Mouse (Mus musculus): ENCODE data around the gene Gm525.
A peak's percentile ranks its signal among the peaks of the same experiment; 100 is the strongest.
"Not testable (repeated sequence)": the region's sequence is repeated elsewhere in the genome, so short reads cannot be mapped to it uniquely, and the experiment has no call there.

Gm525 gene

DNA sequence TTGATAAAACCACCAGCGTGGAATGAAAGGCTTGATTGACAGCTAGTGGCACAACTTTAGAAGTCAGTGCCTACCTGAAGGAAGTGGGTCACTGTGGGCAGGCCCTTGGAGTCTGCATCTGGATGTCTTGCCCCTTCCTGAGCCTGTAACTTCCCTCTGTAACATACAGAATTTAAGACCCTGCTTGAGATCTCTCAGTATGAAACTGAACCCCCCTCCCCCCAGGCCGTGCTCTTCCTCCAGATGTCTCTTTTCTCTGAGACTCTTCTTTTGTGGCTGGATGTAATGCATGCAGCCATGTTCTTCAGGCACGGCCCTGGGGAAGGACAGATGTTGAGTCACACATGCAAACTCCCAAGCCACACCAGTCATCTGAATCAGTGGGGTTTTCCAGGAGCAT is 21.7 kb downstream of the Gm525 start:
- ATAC-seq (ENCODE audit: low TSS enrichment), result no peak

DNA sequence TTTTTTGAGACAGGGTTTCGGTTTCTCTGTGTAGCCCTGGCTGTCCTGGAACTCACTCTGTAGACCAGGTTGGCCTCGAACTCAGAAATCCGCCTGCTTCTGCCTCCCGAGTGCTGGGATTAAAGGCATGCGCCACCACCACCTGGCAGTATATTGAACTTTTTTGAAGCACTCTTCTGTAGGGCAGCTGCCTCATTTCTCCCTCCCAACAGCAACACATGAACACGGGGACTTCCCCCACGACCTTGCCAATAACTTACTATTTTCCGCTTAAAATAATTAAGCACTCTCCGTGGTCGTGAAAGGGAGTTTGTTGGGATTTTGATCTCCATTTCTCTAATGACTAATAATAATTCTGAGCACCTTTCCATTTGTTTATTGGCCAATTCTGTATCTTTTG is 23.7 kb downstream of the Gm525 start:
- ATAC-seq (ENCODE audit: low TSS enrichment), result not testable (repeated sequence)

DNA sequence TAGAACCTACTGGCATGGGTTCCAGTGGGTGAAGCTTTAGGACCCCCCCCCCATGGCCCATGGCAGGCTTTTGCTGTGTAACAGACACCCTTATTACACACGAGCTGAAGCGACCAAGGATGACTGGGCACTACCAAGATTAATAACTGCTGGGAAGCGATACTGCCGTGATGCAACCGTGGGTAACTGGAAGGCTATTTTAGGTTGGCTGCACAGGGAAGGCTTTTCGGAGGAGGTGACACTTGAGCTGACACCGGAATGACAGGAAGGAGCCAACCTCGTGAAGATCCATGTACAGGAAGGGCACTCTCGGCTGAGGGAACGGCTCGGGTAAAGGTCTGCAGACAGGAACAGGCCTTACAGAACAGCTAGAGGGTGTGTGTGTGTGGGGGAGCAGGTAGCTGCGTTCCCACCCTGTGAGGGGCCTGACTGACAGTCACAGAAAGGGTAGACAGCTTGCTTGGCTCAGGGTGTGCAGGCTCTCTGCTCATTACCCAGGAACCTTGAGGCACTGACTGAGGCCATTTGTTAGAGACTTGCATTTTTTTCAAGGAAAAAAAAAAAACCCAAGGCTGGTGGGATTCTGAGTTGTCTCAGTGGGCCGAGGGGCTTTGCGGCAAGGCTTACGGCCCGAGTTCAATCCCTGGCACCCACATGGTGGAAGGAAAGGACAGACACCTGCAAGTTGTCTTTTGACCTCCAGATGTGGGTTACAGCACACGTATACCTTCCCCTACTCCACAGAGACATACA is 24.6 kb downstream of the Gm525 start:
- ATAC-seq (ENCODE audit: low TSS enrichment), result no peak

DNA sequence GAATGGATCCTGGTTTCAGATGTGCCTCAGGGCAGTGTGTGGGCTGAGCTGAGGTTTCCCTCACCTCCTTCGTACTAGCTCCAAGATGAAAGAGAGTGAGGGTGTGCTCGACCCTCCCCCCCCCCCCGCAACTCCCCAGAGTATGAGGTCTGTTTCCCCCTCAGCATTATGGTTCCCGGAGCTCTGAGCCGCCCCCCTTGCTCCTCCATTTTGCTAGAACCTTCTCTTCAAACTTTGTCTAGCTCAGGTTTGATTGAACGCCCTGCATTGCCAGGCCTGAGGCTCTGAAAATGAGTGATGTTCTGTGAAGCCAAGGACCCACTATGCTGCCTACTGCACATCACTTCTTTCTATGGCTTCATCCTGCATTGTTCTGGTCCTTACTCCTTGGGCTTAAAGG is 25.3 kb downstream of the Gm525 start:
- no peak for ATAC-seq (ENCODE audit: low TSS enrichment)

DNA sequence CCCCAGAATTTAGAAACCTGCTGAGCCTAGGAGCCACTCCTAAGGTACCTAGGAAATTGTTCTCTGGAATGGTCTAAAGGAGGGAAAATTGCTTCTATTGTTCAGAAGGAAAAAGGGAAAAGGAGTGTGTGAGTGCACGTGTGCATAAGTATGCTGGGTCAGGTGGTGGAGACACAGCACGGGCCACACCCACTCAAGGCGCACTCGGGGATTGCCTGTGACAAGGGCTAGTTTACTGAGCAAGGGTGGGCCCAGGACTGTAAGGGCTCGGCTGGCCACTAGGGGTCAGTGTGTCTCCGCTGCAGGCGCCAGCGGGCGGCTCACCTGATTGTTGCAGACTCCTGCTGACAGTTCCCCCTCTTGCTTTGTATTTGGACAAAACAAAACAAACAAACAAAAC is 26.8 kb downstream of the Gm525 start:
- peak; percentile 95 for ATAC-seq (ENCODE audit: low TSS enrichment)

DNA sequence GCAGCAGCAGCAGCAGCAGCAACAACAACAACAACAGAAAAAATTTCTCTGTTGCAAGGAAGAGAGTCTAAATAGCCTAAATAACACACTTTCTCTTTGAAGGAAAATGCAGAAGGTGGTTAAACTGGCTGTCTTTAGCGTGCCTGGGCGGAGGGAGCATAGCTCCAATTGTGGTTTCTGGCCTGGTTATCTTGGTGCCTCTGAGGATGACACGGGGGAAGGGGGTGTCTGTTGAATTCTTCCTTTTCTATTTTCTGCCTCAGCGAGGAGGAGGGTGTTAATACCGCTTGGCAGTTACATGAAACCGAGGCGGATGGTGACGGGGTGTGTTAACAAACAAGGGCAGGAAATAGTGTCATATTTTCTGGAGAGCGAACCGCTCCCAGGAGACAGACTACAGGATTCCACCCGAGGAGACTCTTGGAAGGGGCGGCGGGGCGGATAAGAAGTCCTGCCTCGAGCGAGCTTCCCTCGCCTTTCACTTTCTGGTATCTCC is 27.2 kb downstream of the Gm525 start:
- peak; percentile 94 for ATAC-seq (ENCODE audit: low TSS enrichment)

DNA sequence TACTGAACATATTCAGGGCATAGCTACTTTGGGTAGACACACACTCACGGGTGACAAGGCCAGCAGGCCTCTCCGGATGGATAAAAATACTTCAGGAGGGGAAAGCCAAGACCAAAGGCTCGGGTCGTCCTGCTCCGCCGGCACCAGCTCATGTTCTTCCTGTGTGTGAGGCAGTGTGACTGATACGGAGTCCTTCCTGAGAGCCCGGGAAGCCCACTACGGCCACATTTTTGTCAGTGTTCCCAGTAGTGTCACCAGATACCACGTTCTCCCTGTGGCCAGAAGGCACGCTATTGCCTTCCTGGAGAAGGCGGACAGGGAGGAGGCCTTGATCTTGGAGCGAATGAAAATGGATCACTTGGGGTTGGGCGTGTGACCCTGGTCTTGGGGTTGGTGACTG is 29.5 kb downstream of the Gm525 start:
- ATAC-seq (ENCODE audit: low TSS enrichment), result no peak

DNA sequence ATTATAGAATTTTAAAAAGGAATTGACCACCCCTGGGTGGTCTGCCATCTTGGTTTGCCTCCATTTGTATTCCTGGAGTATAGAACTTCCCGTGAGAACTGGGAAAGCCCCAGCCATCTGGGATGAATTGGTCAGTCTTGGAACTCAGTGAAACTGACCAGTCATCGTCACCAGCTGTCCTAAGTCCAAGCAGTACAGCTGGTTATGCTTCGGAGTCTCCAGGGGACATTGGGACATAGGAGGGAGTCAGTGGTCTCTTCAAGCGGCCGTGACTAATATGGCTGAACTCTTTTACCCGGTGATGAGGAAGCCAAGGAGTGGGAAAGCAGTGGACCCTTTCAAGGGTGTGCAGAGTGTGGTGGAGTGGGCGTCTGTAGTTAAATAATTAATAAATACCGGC is 31.6 kb downstream of the Gm525 start:
- ATAC-seq (ENCODE audit: low TSS enrichment), result no peak

DNA sequence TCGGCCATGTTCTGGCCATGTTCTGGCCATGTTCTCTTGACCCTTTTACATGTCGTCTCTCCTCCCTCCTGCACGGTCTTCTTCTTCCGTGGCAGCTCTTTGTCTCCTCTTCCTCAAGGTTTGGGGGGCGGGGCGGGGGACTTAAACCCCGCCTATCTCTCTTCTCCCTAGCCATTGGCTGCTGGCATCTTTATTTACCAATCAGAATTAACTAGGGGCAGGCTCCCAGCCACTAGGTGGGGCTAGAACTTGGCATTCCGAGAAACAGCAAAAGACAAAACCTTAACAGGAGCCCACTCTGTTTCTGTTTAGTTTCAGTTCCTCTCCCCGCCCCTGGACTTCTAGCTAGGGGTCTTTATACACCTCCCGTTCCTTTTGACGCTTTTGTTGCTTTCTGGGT is 32.2 kb downstream of the Gm525 start:
- ATAC-seq (ENCODE audit: low TSS enrichment), result no peak

DNA sequence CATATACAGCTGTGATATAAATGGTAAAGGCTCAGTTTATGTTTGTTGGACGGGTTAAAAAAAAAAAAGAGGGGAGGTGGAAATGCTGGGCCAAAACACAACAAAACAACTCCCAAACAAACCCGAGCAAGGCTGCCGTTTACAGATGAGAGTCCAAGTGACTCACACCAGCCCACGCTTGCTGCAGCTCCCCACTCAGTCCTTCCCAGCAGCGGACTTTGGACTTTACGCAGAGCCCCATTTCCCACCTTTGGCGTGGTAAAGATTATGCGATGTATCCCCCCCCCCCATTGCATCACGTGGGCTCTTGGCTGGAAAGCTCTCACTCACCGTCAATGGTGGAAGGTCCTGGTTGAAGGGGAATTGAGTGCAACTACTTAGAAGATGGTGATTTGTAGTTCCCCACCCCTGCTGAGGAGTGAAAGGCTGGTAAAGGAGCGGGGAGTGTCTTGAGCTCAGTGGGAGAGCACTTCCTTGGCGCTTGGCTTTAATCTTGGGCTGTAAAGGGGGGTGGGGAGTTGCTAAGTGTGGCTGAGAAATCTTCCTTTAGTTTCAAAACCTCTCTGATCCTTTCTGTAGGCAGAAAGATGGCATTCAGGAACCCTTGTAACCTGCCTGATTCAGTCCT is 33.7 kb downstream of the Gm525 start:
- peak; percentile 67; the same call in 1 of the 2 replicates for ATAC-seq (ENCODE audit: low TSS enrichment)

DNA sequence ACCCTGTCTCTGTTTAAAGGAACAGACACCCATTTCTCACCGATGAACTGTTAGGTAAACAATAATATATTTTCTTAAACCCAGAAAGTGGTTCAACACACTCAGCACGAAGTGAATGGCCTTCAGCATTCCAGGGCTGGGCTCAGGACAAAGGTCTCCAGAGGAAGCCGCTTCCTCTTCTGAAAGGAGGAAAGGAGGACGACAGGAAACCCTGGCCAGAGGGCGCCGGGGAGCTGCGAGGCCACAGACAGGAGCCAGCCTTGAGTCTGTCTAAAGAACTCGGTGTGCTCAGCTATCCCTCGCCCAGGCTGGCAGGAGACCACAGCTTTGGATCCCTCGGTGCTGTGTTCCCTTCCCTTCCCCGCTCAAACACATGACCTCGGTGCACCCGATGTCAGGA is 50.8 kb downstream of the Gm525 start:
- ATAC-seq (ENCODE audit: low TSS enrichment), result no peak

DNA sequence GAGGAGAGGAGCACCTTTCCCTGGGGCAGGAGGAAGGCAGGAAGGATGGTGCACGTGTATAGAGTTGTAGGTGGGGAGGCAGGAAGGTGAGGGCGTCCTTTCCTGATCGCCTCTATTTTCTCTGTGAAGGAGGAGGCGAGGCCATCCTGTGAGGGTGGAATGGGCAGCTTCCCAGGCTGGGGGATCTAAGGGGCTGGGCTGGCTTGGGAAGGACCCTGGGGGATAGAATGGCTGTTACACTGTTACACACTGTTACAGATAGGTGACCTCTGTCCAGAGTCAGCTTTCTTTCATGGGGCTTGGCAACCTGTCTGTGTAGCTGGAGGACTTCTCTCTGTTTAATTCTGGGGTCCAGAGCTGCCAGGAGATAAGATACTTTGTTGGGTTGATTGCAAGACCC is 57.2 kb downstream of the Gm525 start:
- no peak for ATAC-seq (ENCODE audit: low TSS enrichment)

DNA sequence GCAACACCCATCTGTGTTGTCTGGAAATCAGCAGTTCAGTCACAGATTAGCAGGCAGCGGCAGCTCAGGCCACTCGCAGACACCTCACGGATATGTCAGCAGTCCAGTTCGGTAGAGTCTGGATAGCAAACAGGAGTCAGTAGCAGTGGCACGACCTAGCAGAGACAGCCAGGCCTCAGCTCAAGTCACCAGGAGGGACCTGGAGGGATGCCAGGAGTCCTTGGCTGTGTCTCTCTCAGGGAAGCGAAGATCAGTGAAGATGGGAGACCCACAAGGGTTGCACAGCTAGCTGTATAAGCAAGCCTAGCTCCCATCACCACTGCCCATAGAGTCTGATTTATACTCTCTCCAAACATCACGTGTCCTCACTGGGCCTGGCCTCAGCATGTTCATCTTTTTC is 58.8 kb downstream of the Gm525 start:
- no peak for ATAC-seq (ENCODE audit: low TSS enrichment)

DNA sequence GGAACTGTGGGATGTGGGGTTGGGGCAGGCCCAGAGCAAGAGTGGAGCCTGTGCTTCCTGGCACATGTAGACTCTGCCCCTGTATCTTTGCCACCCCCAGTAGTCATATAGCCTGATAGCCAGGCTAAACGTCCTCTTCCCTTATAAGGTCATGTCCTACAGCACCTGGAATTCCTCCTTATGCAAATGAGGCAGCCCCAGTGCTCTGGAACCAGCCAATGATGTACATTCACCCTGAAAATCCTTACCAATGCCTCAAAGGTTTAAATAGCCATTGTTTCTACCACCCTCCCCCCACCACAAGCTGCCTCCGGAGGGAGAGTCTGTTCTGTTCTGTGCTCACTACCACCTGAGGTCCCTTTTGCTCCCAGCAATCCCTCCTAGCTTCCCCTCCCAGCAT is 60.6 kb downstream of the Gm525 start:
- no peak for ATAC-seq (ENCODE audit: low TSS enrichment)

DNA sequence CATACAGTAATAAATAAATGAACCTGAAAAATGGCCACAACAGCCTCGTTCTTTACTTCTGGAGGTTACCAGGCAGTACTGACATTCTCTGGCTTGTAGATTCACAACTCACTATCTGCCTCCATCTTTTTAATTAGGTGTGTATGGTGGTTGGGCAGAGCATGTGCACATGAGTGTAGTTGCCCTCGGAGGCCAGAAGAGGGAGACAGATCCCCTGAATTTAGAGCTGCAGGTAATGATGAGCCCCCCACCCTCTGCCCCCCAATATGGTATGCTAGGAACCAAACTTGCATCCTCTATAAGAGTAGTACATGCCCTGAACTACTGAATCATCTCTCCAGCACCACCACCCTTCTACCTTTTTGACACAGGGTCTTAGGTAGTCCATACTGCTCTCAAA is 64.3 kb downstream of the Gm525 start:
- no peak for ATAC-seq (ENCODE audit: low TSS enrichment)
